Mouse (Mus musculus) lung, postnatal 0 days (tissue): Measurements from ENCODE around the gene Nsmce3. TPM values are rescaled to one million over a fixed set of nuclear protein-coding genes. Genes with fewer than 3 reads are reported as not detected.

Experiments
- ATAC-seq: fragments of 200-750 bp; cut with Nextera tagmentation; 2 replicates; pipeline ENCODE4 v1.8.0; 2017; ENCODE audit warnings: moderate library complexity
- DNase-seq: peaks from one replicate; pipeline ENCODE4 v3.0.0-alpha.2; 2016; ENCODE audit warnings: low spot score
- H3K27ac ChIP-seq: fragments of 300-500 bp; sonication (generic); 2 replicates; pipeline ENCODE4 v1.5.1; 2014; ENCODE audit warnings: antibody characterized with exemption, mild to moderate bottlenecking, low read length, mixed read lengths
- H3K27me3 ChIP-seq: fragments of 300-500 bp; sonication (generic); replicated peaks from 2 replicates; pipeline ENCODE4 v1.6.1; 2014; ENCODE audit warnings: low read length, mixed read lengths; ENCODE audit not compliant: insufficient read depth
- H3K36me3 ChIP-seq: fragments of 300-500 bp; sonication (generic); 2 replicates; pipeline ENCODE4 v1.6.1; 2014; ENCODE audit warnings: low read length, mixed read lengths; ENCODE audit not compliant: insufficient read depth
- H3K4me1 ChIP-seq: fragments of 300-500 bp; sonication (generic); 2 replicates; pipeline ENCODE4 v1.6.1; 2014; ENCODE audit warnings: antibody characterized with exemption, low read depth, low read length, mixed read lengths; ENCODE audit not compliant: insufficient read depth
- H3K4me2 ChIP-seq: fragments of 300-500 bp; sonication (generic); replicated peaks from 2 replicates; pipeline ENCODE4 v1.6.1; 2014; ENCODE audit warnings: low read depth, mild to moderate bottlenecking, low read length, moderate library complexity, mixed read lengths
- H3K4me3 ChIP-seq: fragments of 300-500 bp; sonication (generic); 2 replicates; pipeline ENCODE4 v1.5.1; 2014; ENCODE audit warnings: low read depth, low read length
- H3K9ac ChIP-seq: fragments of 300-500 bp; sonication (generic); replicated peaks from 2 replicates; pipeline ENCODE4 v1.6.1; 2014; ENCODE audit warnings: low read depth, mild to moderate bottlenecking
- H3K9me3 ChIP-seq: fragments of 300-500 bp; sonication (generic); 2 replicates; pipeline ENCODE4 v1.6.1; 2016; ENCODE audit warnings: low read length, mixed read lengths
- CTCF ChIP-seq: IDR thresholded peaks from 2 replicates; pipeline ENCODE4 v1.5.1; 2016; ENCODE audit warnings: antibody characterized with exemption, mild to moderate bottlenecking
- EP300 ChIP-seq: IDR thresholded peaks from 2 replicates; pipeline ENCODE4 v1.6.1; 2016; ENCODE audit warnings: antibody characterized with exemption, mild to moderate bottlenecking, control low read depth
- whole genome bisulfite sequencing: fragments of 180-500 bp; shearing (Covaris S2); extraction: QIAGEN DNeasy Blood & Tissue Kit; methylation state at CpG from one replicate; pipeline ENCODE4 v1.1.7; 2014; 5-methylcytosine and 5-hydroxymethylcytosine counted together
- polyA plus RNA-seq: library from polyadenylated mRNA; unstranded; fragments of >200 nt; fragmentation: Nextera tagmentation; extraction: Ambion mirVana; gene quantifications from 2 replicates; pipeline ENCODE4 v1.2.1, GENCODE M21; 2015

Nsmce3 gene
- polyA plus RNA-seq, 1 experiment from 2014 or later, result 9.9 TPM

- DNase-seq, result no peak
- H3K4me1 ChIP-seq, result no peaks in the 10 kb centered on the region
- no peak overlapping the region for H3K4me3 ChIP-seq
- 58% methylated on average over 5 of the region's 5 CpGs for WGBS
- ATAC-seq, result no peak
- no peak overlapping the region for H3K4me2 ChIP-seq
- H3K36me3 ChIP-seq, result no peaks in the 10 kb centered on the region
- no peak overlapping the region for H3K27ac ChIP-seq
- H3K27me3 ChIP-seq, result no peaks in the 10 kb centered on the region
- TF ChIP-seq CTCF, result no peak
- TF ChIP-seq EP300, result no peak
- H3K9ac ChIP-seq, result no peak overlapping the region
- no peaks in the 10 kb centered on the region for H3K9me3 ChIP-seq
These were observed 34.2 kb upstream of the Nsmce3 start for GRCm38 (mm10) chr7:64906955-64907354.

GRCm38 (mm10) chr7:64905506-64905905 lies 32.7 kb upstream of the Nsmce3 start:
- Histone ChIP-seq H3K27me3 (no peaks in the 10 kb centered on the region), H3K4me3 (no peak overlapping the region), H3K4me1 (no peaks in the 10 kb centered on the region), H3K9ac (no peak overlapping the region), H3K4me2 (no peak overlapping the region), H3K9me3 (no peaks in the 10 kb centered on the region), H3K27ac (no peak overlapping the region), H3K36me3 (no peaks in the 10 kb centered on the region)
- ATAC-seq (no peak), DNase-seq (no peak)
- TF ChIP-seq CTCF, result no peak
- no peak for TF ChIP-seq EP300
- WGBS, result 69% methylated on average over 3 of the region's 3 CpGs

- Histone ChIP-seq H3K36me3 (no peaks in the 10 kb centered on the region), H3K9ac (no peak overlapping the region), H3K4me3 (no peak overlapping the region), H3K27ac (no peak overlapping the region), H3K27me3 (no peaks in the 10 kb centered on the region), H3K9me3 (no peaks in the 10 kb centered on the region), H3K4me1 (no peaks in the 10 kb centered on the region), H3K4me2 (no peak overlapping the region)
- WGBS, result 70% methylated on average over 2 of the region's 2 CpGs
- ATAC-seq, result no peak
- TF ChIP-seq CTCF (no peak), EP300 (no peak)
- DNase-seq, result no peak
These were observed 27.5 kb upstream of the Nsmce3 start for GRCm38 (mm10) chr7:64900249-64900648.

GRCm38 (mm10) chr7:64896587-64896986 lies 23.8 kb upstream of the Nsmce3 start:
- ATAC-seq (peak; percentile 36), DNase-seq (peak; percentile 8)
- H3K36me3 ChIP-seq, result no peaks in the 10 kb centered on the region
- H3K4me3 ChIP-seq, result no peak overlapping the region
- no peaks in the 10 kb centered on the region for H3K9me3 ChIP-seq
- H3K4me2 ChIP-seq, result no peak overlapping the region
- H3K9ac ChIP-seq, result no peak overlapping the region
- WGBS, result 74% methylated on average over 6 of the region's 6 CpGs
- 0 out of 2 replicates have a peak overlapping the region, but pooled peaks have one; percentile 11 for H3K27ac ChIP-seq
- H3K4me1 ChIP-seq, result no peaks in the 10 kb centered on the region
- no peaks in the 10 kb centered on the region for H3K27me3 ChIP-seq
- TF ChIP-seq CTCF (no peak), EP300 (no peak)

GRCm38 (mm10) chr7:64895685-64896101 lies 22.9 kb upstream of the Nsmce3 start:
- H3K27ac ChIP-seq, result 0 out of 2 replicates have a peak overlapping the region, but pooled peaks have one; percentile 38
- H3K9ac ChIP-seq, result no peak overlapping the region
- peak; percentile 75 for DNase-seq
- ATAC-seq, result peak; percentile 78
- no peak overlapping the region for H3K4me2 ChIP-seq
- H3K27me3 ChIP-seq, result no peaks in the 10 kb centered on the region
- no peak overlapping the region for H3K4me3 ChIP-seq
- TF ChIP-seq EP300 (no peak), CTCF (no peak)
- no peaks in the 10 kb centered on the region for H3K9me3 ChIP-seq
- WGBS, result 33% methylated on average over 5 of the region's 5 CpGs
- no peaks in the 10 kb centered on the region for H3K4me1 ChIP-seq
- no peaks in the 10 kb centered on the region for H3K36me3 ChIP-seq

- no peak overlapping the region for H3K4me2 ChIP-seq
- H3K27ac ChIP-seq, result no peak overlapping the region
- 51% methylated on average over 3 of the region's 3 CpGs for WGBS
- no peak overlapping the region for H3K4me3 ChIP-seq
- DNase-seq, result peak; percentile 36
- ATAC-seq, result no peak
- no peak for TF ChIP-seq EP300
- no peak for TF ChIP-seq CTCF
- no peaks in the 10 kb centered on the region for H3K36me3 ChIP-seq
- no peaks in the 10 kb centered on the region for H3K4me1 ChIP-seq
- H3K27me3 ChIP-seq, result no peaks in the 10 kb centered on the region
- no peak overlapping the region for H3K9ac ChIP-seq
- no peaks in the 10 kb centered on the region for H3K9me3 ChIP-seq
These were observed 18.3 kb upstream of the Nsmce3 start for GRCm38 (mm10) chr7:64891139-64891538.

- Histone ChIP-seq H3K27me3 (no peaks in the 10 kb centered on the region), H3K4me2 (no peak overlapping the region), H3K9me3 (no peaks in the 10 kb centered on the region), H3K27ac (no peak overlapping the region), H3K9ac (no peak overlapping the region), H3K4me3 (no peak overlapping the region), H3K36me3 (no peaks in the 10 kb centered on the region), H3K4me1 (no peaks in the 10 kb centered on the region)
- ATAC-seq (no peak), DNase-seq (peak; percentile 48)
- WGBS, result 58% methylated on average over 9 of the region's 9 CpGs
- TF ChIP-seq EP300 (no peak), CTCF (no peak)
These were observed 17.1 kb upstream of the Nsmce3 start for GRCm38 (mm10) chr7:64889919-64890318.
